Mouse (Mus musculus) splenic B cell, adult 2 months (primary cell): ENCODE measurements at regions not wholly inside any gene's neighbourhood (a gene's known extent, or its start where the extent isn't known, plus 50 kb on each side); places are given as distances from the start of the nearest gene placed in this dataset.

Experiments used
- DNase-seq: peaks from one replicate; pipeline ENCODE4 v3.0.0-alpha.2; 2011; ENCODE audit warnings: low read depth, low spot score
- H3K27me3 ChIP-seq: 2 replicates; pipeline ENCODE4 v1.6.1; 2012; ENCODE audit warnings: mild to moderate bottlenecking, low read length, moderate library complexity, mixed read lengths; ENCODE audit not compliant: control insufficient read depth, poor library complexity, insufficient read depth, severe bottlenecking
- H3K36me3 ChIP-seq: 2 replicates; pipeline ENCODE4 v1.6.1; 2012; ENCODE audit warnings: mild to moderate bottlenecking, low read length, moderate library complexity, mixed read lengths; ENCODE audit not compliant: control insufficient read depth, poor library complexity, insufficient read depth, severe bottlenecking

DNA sequence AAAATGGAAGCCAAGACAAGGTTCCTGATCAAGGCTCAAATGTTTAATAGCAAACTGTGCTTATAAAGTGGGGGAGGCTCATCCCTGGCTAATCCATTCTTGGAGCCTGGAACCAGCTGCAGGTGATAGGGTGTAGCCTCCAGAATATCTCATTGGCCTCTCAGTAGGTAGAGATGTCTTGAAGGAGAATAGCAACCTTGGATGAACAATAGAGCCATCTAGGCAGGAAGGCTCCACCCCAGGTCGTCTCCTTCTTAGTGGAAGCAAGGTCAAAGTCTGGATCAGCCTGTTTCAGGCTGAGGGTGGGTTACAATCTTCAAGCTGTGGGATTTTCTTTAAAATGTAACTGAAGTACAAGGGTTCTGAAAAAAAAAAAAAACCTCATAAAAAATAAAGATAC lies 63.9 kb upstream of the Esp8 start:
- no peaks in the 10 kb centered on the region for H3K36me3 ChIP-seq

GRCm38 (mm10) chr17:40430446-40430845 lies 89.4 kb upstream of the Esp8 start:
- Histone ChIP-seq H3K36me3 (no peaks in the 10 kb centered on the region), H3K27me3 (no peaks in the 10 kb centered on the region)
- peak; percentile 1 for DNase-seq

More for the DNA sequence above, 63.9 kb upstream of the Esp8 start:
- H3K27me3 ChIP-seq, result no peaks in the 10 kb centered on the region
- no peak for DNase-seq

- H3K36me3 ChIP-seq, result no peaks in the 10 kb centered on the region
- H3K27me3 ChIP-seq, result no peaks in the 10 kb centered on the region
- DNase-seq, result no peak
Observed at GRCm38 (mm10) chr17:40418651-40419050, 99.6 kb upstream of the Crisp1 start.

DNA sequence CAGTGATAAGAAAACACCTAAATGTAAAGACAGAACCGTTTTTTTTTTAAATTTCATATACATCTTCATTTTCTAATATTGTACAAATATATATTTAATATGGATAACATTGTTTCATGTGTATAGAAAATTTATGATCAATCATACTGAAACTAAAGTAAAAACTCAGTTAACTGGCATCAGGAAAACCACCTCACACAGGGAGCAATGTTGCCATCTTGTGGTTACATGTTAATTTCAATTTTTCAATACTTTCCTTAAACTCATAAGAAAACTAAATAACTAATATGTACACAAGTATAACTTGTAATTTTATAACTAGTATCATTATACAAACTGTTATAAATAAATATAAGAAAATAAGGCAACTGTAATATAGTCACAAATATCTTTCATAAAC lies 65.6 kb upstream of the Crisp1 start:
- no peaks in the 10 kb centered on the region for H3K27me3 ChIP-seq
- no peaks in the 10 kb centered on the region for H3K36me3 ChIP-seq
- DNase-seq, result peak; percentile 5

- Histone ChIP-seq H3K27me3 (no peaks in the 10 kb centered on the region), H3K36me3 (no peaks in the 10 kb centered on the region)
- no peak for DNase-seq
Observed at GRCm38 (mm10) chr17:40372747-40373146, 53.7 kb upstream of the Crisp1 start.
